Mouse (Mus musculus) kidney, adult 8-10 months (tissue): ENCODE measurements around the gene Rasa1.

Experiments used
- DNase-seq, 2 experiments: peaks; one replicate each; pipeline ENCODE4 v3.0.0; 2022

Rasa1 gene

GRCm38 (mm10) chr13:85288843-85289713 is at the start of gene Rasa1:
Gene Rasa1 (minus strand): TSS chr13:85289130.
- peak; percentile 95 to 96 for DNase-seq

DNA sequence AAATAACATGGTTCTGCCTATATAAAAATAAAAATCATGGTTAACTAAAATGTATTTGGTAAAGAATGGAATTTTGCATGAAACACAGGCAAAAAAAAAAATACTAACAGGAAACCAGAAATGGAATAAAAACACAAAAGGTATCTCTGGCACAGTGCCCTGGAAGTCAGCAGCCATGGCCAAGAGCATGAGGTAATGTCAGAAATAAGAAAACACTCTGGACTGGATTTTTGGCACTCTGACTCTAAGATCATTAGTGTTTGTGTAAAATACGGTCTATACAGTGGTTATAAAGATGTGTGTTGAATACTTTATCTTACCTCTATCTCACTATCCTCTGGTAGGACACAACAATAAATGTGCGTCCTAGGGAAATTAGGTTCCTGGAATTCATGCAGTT is 22.6 kb upstream of the Rasa1 start:
- DNase-seq = no peak

- DNase-seq = no peak
Observed at GRCm38 (mm10) chr13:85310968-85311367, 22.0 kb upstream of the Rasa1 start.

GRCm38 (mm10) chr13:85310483-85310882 is 21.6 kb upstream of the Rasa1 start:
- no peak for DNase-seq

DNA sequence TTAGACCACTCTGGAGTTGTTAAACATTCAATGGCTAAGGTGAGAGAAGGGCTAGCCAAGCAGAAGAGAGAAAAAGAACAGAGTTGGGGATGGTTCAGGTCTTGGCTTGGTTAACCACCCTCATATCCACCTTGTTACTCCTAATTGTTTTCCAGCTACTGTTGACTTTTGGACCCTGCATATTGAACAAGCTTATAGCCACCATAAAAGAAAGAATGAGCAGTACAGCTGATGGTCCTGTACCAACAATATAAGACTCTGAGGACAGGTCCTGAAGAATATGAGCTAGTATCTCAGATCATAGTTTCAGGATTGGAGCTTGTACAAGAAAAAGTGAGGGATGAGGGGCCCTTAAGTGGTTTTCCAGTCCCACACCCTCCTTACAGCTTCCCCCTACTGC is 17.1 kb upstream of the Rasa1 start:
- no peak for DNase-seq

GRCm38 (mm10) chr13:85290651-85291050 is 1.7 kb upstream of the Rasa1 start:
- DNase-seq = no peak

DNA sequence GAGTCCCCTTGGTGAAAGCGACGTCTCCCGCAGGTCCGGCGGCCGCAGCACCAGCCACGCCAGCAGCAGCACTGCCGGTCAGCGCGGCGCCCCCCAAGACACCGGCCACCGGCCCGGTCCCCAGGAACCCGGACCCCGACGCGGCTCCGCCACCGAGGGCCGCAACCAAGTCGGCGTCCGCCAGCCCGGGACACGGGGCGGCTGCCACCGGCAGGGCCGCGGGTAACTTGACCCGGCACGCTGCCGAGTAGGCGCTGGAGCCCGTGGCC is 422 bp downstream of the Rasa1 start:
- DNase-seq = no peak

DNA sequence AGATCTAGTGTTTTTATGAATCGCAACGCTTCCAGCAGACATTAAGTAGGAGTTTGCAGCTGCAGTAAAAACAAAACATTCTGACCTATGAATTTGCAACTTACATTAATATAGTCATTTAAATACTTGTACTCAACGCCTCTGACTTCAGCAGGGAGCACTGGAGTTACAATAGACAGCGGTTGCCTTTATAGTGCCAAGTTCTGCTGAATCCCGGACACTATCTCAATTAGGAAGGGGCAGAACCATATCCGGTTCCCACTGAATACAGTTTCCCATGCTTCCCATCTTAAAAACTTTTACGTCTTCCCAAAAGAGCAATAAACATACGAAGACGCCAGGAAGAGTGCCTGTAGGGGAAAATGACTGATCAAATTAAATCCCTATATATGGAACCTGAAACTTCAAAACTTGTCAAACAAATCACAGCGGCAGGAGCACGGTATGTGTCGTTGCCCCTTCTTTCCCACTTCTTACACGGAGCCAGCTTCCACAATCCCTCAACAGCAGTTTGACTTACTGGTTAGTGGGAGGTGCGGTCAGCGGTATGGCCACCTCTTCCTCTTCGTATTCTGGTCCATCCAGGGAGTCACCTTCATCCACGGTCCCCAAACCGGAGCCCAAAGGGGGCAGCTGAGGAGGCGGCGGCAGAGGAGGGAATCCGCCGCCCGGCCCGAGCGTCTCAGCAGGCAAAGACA is 905 bp downstream of the Rasa1 start:
- DNase-seq = peak; percentile 14 to 26

- no peak for DNase-seq
Observed at GRCm38 (mm10) chr13:85282626-85283025, 6.3 kb downstream of the Rasa1 start.

DNA sequence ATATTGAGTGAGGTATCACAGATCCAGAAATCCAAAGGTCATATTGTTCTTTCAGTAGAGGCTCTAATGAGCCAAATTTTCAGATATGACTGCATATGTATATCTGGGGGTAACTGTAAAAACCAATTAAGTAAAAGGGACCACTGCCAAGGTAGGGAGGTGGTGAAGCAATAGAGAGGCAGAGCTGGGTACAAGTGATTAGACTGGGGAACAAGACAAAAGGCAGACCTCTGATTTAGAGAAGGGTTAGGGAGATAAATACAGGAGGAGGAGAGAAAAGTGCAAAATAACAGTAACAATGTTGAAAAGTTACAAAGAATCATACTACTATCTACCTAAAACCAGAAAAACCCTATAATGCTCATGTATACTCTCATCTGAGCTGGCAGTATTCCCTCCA is 10.0 kb downstream of the Rasa1 start:
- no peak for DNase-seq

DNA sequence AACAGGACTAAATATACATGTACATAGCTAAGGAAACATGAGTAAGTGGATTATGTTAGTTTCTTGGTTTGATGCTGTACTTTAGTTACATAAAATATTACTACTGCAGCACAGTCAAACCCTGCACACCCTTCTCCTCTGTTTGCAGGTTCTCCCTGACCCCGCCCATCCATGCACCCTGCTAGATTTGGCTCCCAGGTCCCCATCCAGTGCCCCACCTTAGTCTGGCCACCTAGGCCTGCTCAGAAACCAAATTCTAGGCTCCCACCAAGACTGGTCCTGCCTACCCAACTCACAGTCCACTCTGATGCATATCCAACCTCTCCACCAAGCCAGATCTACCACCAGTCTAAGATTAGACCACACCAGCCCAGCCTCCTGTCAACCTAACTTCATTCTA is 14.4 kb downstream of the Rasa1 start:
- DNase-seq = no peak

DNA sequence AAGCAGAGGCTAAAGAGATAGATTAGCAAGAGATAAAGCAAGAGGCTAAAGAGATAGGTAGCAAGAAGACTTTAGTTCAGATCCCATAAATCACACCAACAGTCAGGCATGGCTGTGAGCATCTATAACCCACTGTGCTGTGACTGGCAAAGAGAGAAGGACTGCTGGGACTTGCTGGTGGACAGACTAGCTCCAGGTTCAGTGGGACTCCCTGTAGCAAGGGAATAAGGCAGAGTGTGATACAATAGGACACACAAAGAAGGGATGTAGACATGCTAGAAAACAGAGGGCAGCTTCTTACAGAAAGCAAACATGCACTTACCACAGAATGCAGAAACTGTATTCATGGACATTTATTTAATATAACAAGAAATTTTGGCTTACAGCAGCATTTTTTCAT is 15.1 kb downstream of the Rasa1 start:
- no peak for DNase-seq

GRCm38 (mm10) chr13:85238760-85239159 is 50.2 kb downstream of the Rasa1 start:
- no peak for DNase-seq

GRCm38 (mm10) chr13:85218656-85219055 is 70.3 kb downstream of the Rasa1 start:
- DNase-seq = no peak

GRCm38 (mm10) chr13:85210353-85210752 is 78.6 kb downstream of the Rasa1 start:
- no peak for DNase-seq

- no peak for DNase-seq
Observed at GRCm38 (mm10) chr13:85208656-85209055, 80.3 kb downstream of the Rasa1 start.

GRCm38 (mm10) chr13:85207493-85207892 is 81.4 kb downstream of the Rasa1 start:
- DNase-seq = no peak

DNA sequence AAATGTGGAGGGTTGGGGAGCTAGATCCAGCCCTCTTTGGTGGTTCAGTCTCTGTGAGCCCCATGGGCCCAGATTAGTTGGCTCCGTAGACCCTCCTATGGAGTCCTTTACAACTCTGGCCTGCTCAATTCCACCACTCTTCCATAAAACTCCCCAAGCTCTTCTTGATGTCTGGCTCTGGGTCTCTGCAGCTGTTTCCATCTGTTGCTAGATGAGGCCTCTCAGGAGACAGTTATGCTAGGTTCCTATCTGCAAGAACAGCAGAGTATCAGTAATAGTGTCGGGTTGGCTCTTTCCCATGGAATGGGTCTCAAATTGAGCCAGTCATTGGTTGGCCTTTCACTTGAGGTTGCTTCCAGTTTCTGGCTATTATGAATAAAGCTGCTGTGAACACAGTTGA is 97.7 kb downstream of the Rasa1 start:
- DNase-seq = no peak

GRCm38 (mm10) chr13:85189644-85190121 is 99.2 kb downstream of the Rasa1 start:
- peak; percentile 25 to 29 for DNase-seq

DNA sequence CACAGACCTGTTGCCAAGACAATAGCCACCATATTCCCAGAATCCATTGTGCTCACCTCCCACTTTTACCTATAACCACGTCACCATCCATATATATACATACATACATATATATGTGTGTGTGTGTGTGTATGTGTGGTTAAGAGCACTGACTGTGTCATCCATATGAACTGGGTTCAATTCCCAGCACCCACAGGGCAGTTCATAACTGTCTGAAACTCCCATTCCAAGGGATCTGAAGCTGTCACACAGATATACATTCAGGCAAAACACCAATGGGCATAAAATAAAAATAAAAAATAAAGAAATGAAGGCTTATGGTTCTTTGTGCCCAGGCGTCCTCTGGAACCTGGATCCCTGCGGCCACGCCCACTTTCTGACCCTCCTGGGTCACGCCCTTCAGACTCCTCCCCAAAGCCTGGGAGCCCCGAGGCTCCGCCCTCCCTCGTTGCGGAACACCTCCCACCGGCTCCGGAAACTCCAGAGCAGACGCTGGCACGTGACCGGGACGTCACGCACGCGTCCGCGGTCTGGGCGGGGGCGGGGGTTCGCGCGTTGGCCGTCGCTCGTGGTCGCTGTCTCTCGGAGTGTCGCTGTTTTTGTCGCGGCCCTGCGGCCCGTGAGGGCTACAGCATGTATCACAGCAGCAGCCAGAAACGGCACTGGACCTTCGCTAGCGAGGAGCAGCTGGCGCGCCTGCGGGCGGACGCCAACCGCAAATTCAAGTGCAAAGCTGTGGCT is 99.9 kb downstream of the Rasa1 start, which contains the start of gene Ccnh:
Ccnh (plus strand) TSS at position 506 of the 741 bp plus-strand sequence.
- peak; percentile 92 to 93 for DNase-seq
